Mouse (Mus musculus) common myeloid progenitor, adult 5-6 weeks (primary cell): Measurements from ENCODE around the gene Ssr3. TPM values are rescaled to one million over a fixed set of nuclear protein-coding genes. Genes with fewer than 3 reads are reported as not detected.
"Not testable (repeated sequence)": the region's sequence is repeated elsewhere in the genome, so short reads cannot be mapped to it uniquely, and the experiment has no call there.

Experiments used
- ATAC-seq: replicated peaks from 2 replicates; pipeline ENCODE4 v1.8.0; 2016; ENCODE audit warnings: low read depth, mild to moderate bottlenecking, moderate TSS enrichment, inconsistent platforms; ENCODE audit not compliant: poor library complexity, severe bottlenecking
- total RNA-seq: library from RNA; stranded (forward); fragments of 200-1000, 187-1606 nt; gene quantifications from 2 replicates; pipeline ENCODE4 v1.2.3, GENCODE M21; 2017

Ssr3 gene
- 292 and 293 TPM in 2 replicates for total RNA-seq

DNA sequence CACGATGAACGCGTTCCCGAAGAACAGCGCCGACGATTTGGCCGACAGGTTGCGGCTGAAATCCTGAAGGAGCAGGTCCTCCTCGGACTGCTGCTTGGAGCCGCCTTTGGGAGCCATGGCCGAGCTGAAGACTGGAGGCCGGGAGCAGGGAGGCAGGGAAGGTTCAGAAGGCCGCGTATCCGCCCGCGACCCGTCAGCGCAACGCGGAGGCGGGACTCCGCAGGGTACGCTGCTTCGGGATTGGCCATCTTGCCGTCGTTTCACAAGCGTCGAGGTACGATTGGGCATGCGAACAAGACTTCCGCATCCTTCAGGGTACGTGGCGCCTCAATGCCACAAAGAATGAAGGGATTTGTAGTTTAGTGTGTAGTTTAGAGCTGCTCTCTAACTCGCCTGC is at the start of gene Ssr3:
Gene Ssr3, minus strand, starts transcription at position 203 of the 397 bp plus-strand sequence.
- peak; percentile 98 for ATAC-seq

DNA sequence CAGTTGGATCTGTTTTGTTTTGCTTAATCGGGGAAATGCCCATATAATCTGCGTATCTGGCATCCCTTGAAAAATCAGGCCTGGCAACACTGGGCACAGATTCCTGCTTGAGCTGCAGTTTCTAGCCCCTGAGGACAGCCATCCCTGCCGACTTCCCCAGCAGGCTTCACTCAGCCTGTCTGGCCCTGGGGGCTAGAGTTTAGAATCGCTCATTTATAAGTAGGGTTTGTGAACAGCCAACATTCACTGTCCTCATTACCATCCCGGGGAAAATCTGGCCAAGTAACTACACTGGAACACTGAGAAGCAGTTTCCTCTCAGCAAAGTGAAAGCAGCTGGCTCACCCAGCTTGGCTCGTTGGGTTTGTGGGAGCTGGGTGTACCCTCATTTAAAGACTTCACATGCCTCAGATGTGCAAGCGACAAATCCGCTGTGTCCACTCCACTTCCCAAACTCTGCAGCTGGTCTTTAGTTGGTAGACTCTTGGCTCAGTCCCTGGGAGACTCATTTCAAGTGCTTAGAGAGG is 49.2 kb upstream of the Ssr3 start:
- ATAC-seq, result no peak

DNA sequence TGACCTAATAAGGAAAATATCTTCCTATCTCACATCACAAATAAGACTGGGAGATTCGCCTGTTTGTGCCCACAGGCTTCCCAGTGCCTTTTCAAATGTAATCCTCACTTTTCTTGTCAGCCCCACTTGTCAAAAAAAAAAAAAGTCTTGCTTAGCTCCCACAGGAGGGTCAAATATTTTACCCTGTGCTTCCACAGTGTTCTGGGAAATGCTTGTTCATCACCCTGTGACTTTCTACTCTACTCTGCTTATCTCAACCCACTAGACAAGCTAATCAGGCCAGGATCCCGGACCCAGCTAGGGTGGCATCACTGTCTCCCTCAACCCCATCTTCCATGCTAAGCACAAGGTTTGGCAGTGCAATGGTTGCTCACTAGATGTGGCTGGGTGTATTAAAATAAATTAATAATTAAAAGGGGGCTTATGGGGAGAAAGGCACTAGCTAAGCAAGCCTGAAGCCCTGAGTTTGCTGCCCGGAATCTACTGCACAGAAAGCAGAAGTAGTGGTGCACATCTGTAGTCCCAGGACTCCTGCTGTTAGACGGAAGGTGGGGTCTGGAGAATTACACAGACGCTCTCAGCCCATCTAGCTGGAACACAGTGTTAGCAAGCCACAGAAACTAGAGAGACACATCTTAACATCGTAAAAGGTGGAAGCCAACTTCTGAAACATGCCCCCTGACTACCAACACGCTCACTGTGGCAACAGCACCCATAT is 46.2 kb upstream of the Ssr3 start:
- peak; percentile 76 for ATAC-seq

GRCm38 (mm10) chr3:65435812-65436211 is 43.4 kb upstream of the Ssr3 start:
- ATAC-seq, result no peak

- peak; percentile 84 for ATAC-seq
These were observed 42.7 kb upstream of the Ssr3 start for GRCm38 (mm10) chr3:65435101-65435571.

DNA sequence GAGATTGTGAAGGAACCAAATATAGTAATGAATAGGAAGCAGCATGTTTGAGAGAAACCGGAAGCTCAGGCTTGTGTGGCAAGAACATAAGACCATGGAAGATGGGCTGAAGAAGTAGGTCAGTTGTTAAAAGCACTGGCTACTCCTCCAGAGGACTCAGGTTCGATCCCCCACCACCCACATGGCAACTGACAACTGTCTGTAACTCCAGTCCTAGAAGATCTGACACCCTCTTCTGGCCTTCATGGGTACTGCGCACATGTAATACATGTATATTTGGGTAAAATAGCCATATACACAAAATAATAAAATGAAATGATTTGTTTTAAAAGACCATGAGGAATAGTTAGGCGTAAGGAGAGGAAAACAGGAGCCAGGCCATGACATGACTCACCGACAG is 39.8 kb upstream of the Ssr3 start:
- ATAC-seq, result no peak

- ATAC-seq, result no peak
These were observed 27.3 kb upstream of the Ssr3 start for GRCm38 (mm10) chr3:65419706-65420105.

- ATAC-seq, result peak; percentile 93
These were observed 25.6 kb upstream of the Ssr3 start for GRCm38 (mm10) chr3:65417913-65418594.

- peak; percentile 52 for ATAC-seq
These were observed 24.1 kb upstream of the Ssr3 start for GRCm38 (mm10) chr3:65416571-65416970.

- no peak for ATAC-seq
These were observed 15.5 kb upstream of the Ssr3 start for GRCm38 (mm10) chr3:65407891-65408290.

GRCm38 (mm10) chr3:65405781-65406180 is 13.4 kb upstream of the Ssr3 start:
- no peak for ATAC-seq

DNA sequence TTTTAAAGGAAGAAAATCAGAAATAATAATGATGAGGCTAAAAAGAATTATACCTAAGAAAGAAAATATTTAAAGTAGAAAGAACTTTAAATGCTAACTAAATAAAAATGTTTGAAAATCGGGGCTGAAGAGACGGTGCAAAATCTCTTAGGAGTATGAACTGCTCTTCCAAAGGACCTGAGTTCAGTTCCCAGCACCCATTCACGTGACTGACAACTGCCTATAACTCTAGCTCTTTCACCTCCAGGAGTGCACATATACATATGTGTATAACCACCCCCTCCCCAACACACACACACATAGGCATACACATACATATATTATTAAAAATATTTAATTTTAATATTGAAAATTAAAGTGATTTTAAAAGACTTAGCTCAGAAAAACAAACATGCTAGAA is 5.1 kb upstream of the Ssr3 start:
- ATAC-seq, result no peak

DNA sequence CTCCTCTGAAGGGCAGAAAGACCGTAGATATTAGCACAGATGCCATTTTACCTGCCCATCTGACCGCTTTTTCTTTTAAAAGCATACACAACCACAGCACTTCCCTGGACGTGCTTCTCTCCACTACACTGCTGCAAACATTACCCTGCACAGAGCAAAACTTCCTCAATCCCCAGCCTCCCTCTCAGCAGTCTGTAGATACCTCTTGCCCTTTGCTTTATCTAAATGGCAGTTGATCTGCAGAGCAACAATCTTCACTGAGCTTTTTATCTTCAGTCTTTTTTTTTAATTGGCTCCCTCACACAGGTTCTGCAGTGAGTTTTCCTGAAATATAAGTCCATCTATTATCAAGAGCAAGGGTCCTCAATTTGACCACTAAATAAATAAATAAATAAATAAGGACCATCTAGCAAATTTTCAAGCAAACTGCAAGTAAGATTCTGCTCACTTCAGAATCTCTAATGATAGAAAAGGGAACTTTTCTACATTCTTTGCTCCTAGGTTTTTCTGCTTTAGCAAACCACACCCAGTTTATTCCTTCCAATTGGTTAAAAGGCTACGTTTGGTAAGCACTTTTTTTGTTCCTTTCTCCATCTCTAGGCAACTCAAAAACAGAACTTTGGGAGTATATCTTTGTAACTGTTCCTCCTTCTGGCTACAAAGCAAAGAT is 4.5 kb upstream of the Ssr3 start:
- peak; percentile 49 for ATAC-seq

DNA sequence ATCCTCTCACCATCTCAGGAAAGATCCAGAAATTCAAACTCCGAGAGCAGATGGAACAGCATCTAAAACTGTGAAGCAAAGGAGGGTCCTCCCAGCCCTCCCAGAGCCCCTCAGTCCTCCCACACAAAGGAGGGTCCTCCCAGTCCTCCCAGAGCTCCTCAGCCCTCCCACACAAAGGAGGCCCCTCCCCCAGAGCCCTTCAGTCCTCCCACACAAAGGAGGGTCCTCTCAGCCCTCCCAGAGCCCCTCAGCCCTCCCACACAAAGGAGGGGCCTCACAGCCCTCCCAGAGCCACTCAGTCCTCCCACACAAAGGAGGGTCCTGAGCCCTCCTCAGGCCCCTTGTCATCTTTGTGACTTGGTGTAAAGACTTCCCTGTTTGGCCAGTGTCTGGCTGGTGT is 2.7 kb upstream of the Ssr3 start:
- ATAC-seq, result not testable (repeated sequence)

GRCm38 (mm10) chr3:65391784-65392420 is 521 bp downstream of the Ssr3 start:
- ATAC-seq, result no peak; the same call in 1 of the 2 replicates

DNA sequence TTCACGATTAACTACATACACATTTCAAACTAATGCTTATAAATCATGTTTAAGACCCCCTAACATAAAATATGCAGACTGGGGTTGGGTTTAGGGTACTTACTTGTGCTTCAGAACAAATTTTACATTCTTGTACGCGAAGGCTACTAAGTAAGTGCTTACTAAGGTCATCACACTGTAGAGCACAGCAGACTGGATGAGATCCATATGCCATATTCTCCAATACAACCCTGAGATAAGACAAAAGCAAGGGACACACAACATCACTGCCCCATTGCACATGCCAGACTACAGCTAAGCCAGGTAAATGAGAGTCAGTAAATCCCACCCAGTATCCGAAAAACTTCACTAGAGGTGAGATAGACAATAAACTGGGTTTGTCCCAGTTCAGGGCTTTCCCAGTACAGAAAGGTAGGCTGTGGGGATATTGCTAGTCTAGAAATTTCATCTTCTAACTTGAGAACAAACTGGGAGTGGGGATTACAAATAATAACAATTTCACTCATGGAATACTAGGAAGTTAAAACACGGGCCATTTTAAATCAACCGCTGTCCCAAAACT is 1.1 kb downstream of the Ssr3 start:
- no peak for ATAC-seq

GRCm38 (mm10) chr3:65385771-65386170 is 6.7 kb downstream of the Ssr3 start:
- ATAC-seq, result no peak

DNA sequence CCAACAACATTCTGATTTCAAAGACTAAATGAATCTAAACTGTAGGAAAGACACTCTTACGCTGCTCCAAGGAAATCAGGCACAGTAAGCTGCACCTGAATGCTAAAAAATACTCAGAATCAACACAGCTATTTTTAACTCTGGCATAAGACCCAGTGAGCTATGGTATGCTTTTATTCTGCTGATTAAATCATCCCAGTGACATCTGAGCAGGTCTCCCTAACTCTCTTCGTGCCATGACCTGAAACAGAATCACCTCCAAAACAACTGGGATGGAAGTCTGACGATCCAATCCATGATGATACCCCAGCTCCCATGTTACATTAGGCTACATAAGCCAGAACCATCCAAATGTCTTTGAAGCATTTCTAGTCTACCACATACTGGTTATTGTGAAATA is 8.0 kb downstream of the Ssr3 start:
- no peak for ATAC-seq

DNA sequence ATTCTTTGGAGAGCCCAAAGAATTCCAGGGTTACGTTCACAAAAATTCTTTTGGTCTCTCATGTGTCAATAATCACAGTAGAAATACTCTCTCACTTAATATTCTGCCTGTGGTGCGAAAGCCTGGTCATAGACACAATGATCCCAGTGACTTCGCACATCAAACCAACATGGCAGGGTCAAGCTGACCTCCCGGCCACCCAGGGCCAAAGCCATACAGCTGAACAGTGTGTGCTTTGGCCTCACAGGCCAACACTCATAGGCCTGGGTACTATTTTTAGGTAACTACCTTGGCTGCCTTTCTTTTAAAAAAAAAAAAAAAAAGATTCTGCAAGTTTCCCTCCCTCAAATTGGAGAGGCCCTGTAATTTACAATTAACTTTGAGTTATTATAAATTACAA is 11.3 kb downstream of the Ssr3 start:
- no peak for ATAC-seq
